Mouse (Mus musculus): ENCODE results near the gene Med20. TPM values are rescaled to one million over a fixed set of nuclear protein-coding genes. Genes with fewer than 3 reads are reported as not detected.

Gene Med20
- polyA plus RNA-seq, 1 experiment from 2014 or later = 21.6 TPM

GRCm38 (mm10) chr17:47578655-47579054 lies 32.7 kb upstream of the Med20 start:
- Histone ChIP-seq H3K4me2 (peak overlapping the region; percentile 34), H3K27ac (replicated peaks) (peak overlapping the region; percentile 85)
- ATAC-seq (ENCODE audit: insufficient read depth) = peak; percentile 93

GRCm38 (mm10) chr17:47580962-47581361 lies 30.4 kb upstream of the Med20 start:
- no peaks in the 10 kb centered on the region for H3K36me3 ChIP-seq (replicated peaks)
- no peak overlapping the region for H3K27ac ChIP-seq (replicated peaks)
- no peaks in the 10 kb centered on the region for H3K9me3 ChIP-seq (replicated peaks)
- H3K4me2 ChIP-seq = no peak overlapping the region
- no peak overlapping the region for H3K9ac ChIP-seq
- WGBS (ENCODE audit: insufficient replicate concordance) = 79% methylated on average over 4 of the region's 4 CpGs
- H3K4me1 ChIP-seq (replicated peaks) = peaks cover 35% of the 10 kb centered on the region
- H3K4me3 ChIP-seq (replicated peaks) = no peak overlapping the region
- H3K27me3 ChIP-seq = no peaks in the 10 kb centered on the region
- no peak for ATAC-seq (ENCODE audit: insufficient read depth)

More at GRCm38 (mm10) chr17:47578655-47579054, 32.7 kb upstream of the Med20 start:
- Histone ChIP-seq H3K9me3 (replicated peaks) (no peaks in the 10 kb centered on the region), H3K4me1 (replicated peaks) (peaks cover 28% of the 10 kb centered on the region), H3K27me3 (no peaks in the 10 kb centered on the region), H3K36me3 (replicated peaks) (no peaks in the 10 kb centered on the region), H3K4me3 (replicated peaks) (no peak overlapping the region), H3K9ac (no peak overlapping the region; the same call in 1 of the 2 replicates)
- 39% methylated on average over 6 of the region's 6 CpGs for WGBS (ENCODE audit: insufficient replicate concordance)

- H3K4me2 ChIP-seq = no peak overlapping the region
- peaks cover 52% of the 10 kb centered on the region for H3K4me1 ChIP-seq (replicated peaks)
- H3K9ac ChIP-seq = no peak overlapping the region
- no peak overlapping the region for H3K4me3 ChIP-seq (replicated peaks)
- no peaks in the 10 kb centered on the region for H3K27me3 ChIP-seq
- 78% methylated on average over 8 of the region's 8 CpGs for WGBS (ENCODE audit: insufficient replicate concordance)
- ATAC-seq (ENCODE audit: insufficient read depth) = no peak
- peak overlapping the region; percentile 33; the same call in 1 of the 2 replicates for H3K27ac ChIP-seq (replicated peaks)
- H3K9me3 ChIP-seq (replicated peaks) = no peaks in the 10 kb centered on the region
- no peaks in the 10 kb centered on the region for H3K36me3 ChIP-seq (replicated peaks)
Measured at GRCm38 (mm10) chr17:47588517-47588916, 22.9 kb upstream of the Med20 start.

GRCm38 (mm10) chr17:47591073-47591472 lies 20.3 kb upstream of the Med20 start:
- no peak for ATAC-seq (ENCODE audit: insufficient read depth)
- Histone ChIP-seq H3K9me3 (replicated peaks) (no peaks in the 10 kb centered on the region), H3K9ac (no peak overlapping the region; the same call in 1 of the 2 replicates), H3K4me2 (no peak overlapping the region), H3K36me3 (replicated peaks) (peaks cover 14% of the 10 kb centered on the region; the same call in 1 of the 2 replicates), H3K4me1 (replicated peaks) (peaks cover 52% of the 10 kb centered on the region), H3K4me3 (replicated peaks) (no peak overlapping the region), H3K27ac (replicated peaks) (peak overlapping the region; percentile 96), H3K27me3 (no peaks in the 10 kb centered on the region)
- 16% methylated on average over 3 of the region's 3 CpGs for WGBS (ENCODE audit: insufficient replicate concordance)

GRCm38 (mm10) chr17:47593215-47593853 lies 18.0 kb upstream of the Med20 start:
- peak; percentile 71 for ATAC-seq (ENCODE audit: insufficient read depth)
- WGBS (ENCODE audit: insufficient replicate concordance) = under 1% methylated on average over 63 of the region's 63 CpGs

GRCm38 (mm10) chr17:47593854-47594182 lies 17.6 kb upstream of the Med20 start:
- Histone ChIP-seq H3K4me1 (replicated peaks) (peaks cover 79% of the 10 kb centered on the region), H3K27me3 (no peaks in the 10 kb centered on the region), H3K9me3 (replicated peaks) (no peaks in the 10 kb centered on the region), H3K4me3 (replicated peaks) (peak overlapping the region; percentile 90), H3K27ac (replicated peaks) (peak overlapping the region; percentile 96), H3K9ac (peak overlapping the region; percentile 95), H3K4me2 (peak overlapping the region; percentile 83), H3K36me3 (replicated peaks) (peaks cover 41% of the 10 kb centered on the region)
- peak; percentile 0; the same call in 1 of the 2 replicates for ATAC-seq (ENCODE audit: insufficient read depth)
- WGBS (ENCODE audit: insufficient replicate concordance) = 1% methylated on average over 13 of the region's 13 CpGs

More at GRCm38 (mm10) chr17:47593215-47593853, 18.0 kb upstream of the Med20 start:
- no peaks in the 10 kb centered on the region for H3K9me3 ChIP-seq (replicated peaks)
- H3K4me2 ChIP-seq = peak overlapping the region; percentile 83
- peak overlapping the region; percentile 95 for H3K9ac ChIP-seq
- peak overlapping the region; percentile 96 for H3K27ac ChIP-seq (replicated peaks)
- H3K27me3 ChIP-seq = no peaks in the 10 kb centered on the region
- H3K36me3 ChIP-seq (replicated peaks) = peaks cover 36% of the 10 kb centered on the region
- H3K4me1 ChIP-seq (replicated peaks) = peaks cover 74% of the 10 kb centered on the region
- peak overlapping the region; percentile 90 for H3K4me3 ChIP-seq (replicated peaks)

DNA sequence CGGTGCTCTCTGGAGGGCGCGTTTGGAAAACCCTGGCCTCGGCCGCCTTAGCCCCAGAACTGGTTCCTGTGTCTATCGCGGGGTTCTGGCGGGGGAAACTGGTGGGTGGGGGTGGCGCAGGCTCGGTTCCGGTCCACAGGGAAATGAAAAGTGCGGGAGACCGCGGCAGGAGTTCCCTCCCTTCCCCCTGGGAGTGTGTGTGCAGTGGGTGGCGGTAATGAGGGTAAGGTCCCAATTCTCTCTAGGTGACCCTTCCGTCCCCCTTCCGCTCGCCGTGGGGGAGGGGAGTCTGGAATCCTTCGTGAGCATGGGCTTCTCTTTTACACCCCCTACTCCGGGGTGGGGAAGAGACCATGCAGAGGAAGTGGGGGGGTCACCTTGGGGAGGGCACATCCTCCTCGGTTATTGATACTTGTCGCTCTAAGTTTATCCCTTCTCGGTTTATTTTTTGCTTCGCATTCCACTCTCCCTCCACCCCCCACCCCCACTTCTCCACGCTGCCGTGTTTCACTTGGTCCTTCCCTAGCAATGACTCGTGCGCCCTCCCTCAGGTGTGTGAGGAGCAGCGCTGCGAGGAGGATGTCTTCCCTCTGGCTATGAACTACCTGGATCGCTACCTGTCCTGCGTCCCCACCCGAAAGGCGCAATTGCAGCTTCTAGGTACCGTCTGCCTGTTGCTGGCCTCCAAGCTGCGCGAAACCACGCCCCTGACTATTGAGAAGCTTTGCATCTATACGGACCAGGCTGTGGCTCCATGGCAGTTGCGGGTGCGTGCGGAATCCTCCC lies 17.0 kb upstream of the Med20 start:
- Histone ChIP-seq H3K9ac (peak overlapping the region; percentile 95), H3K4me1 (replicated peaks) (peaks cover 81% of the 10 kb centered on the region), H3K9me3 (replicated peaks) (no peaks in the 10 kb centered on the region), H3K36me3 (replicated peaks) (peaks cover 47% of the 10 kb centered on the region), H3K27me3 (no peaks in the 10 kb centered on the region), H3K4me3 (replicated peaks) (peak overlapping the region; percentile 90), H3K4me2 (peak overlapping the region; percentile 83), H3K27ac (replicated peaks) (peak overlapping the region; percentile 96)
- WGBS (ENCODE audit: insufficient replicate concordance) = under 1% methylated on average over 43 of the region's 43 CpGs
- no peak for ATAC-seq (ENCODE audit: insufficient read depth)

- H3K4me3 ChIP-seq (replicated peaks) = peak overlapping the region; percentile 90
- H3K4me2 ChIP-seq = peak overlapping the region; percentile 83
- ATAC-seq (ENCODE audit: insufficient read depth) = no peak
- H3K36me3 ChIP-seq (replicated peaks) = peaks cover 52% of the 10 kb centered on the region
- H3K9ac ChIP-seq = peak overlapping the region; percentile 95
- peak overlapping the region; percentile 96 for H3K27ac ChIP-seq (replicated peaks)
- H3K4me1 ChIP-seq (replicated peaks) = peaks cover 81% of the 10 kb centered on the region
- H3K27me3 ChIP-seq = no peaks in the 10 kb centered on the region
- no peaks in the 10 kb centered on the region for H3K9me3 ChIP-seq (replicated peaks)
- WGBS (ENCODE audit: insufficient replicate concordance) = 2% methylated on average over 9 of the region's 9 CpGs
Measured at GRCm38 (mm10) chr17:47594969-47595247, 16.5 kb upstream of the Med20 start.

GRCm38 (mm10) chr17:47595248-47596161 lies 15.9 kb upstream of the Med20 start:
- peaks cover 58% of the 10 kb centered on the region for H3K36me3 ChIP-seq (replicated peaks)
- peak overlapping the region; percentile 90 for H3K4me3 ChIP-seq (replicated peaks)
- H3K4me1 ChIP-seq (replicated peaks) = peaks cover 86% of the 10 kb centered on the region

GRCm38 (mm10) chr17:47596162-47596838 lies 15.1 kb upstream of the Med20 start:
- Histone ChIP-seq H3K36me3 (replicated peaks) (peaks cover 66% of the 10 kb centered on the region), H3K4me1 (replicated peaks) (peaks cover 86% of the 10 kb centered on the region), H3K9ac (peak overlapping the region; percentile 95), H3K27me3 (no peaks in the 10 kb centered on the region), H3K9me3 (replicated peaks) (no peaks in the 10 kb centered on the region), H3K4me3 (replicated peaks) (peak overlapping the region; percentile 90), H3K4me2 (peak overlapping the region; percentile 83), H3K27ac (replicated peaks) (peak overlapping the region; percentile 96)
- WGBS (ENCODE audit: insufficient replicate concordance) = 20% methylated on average over 6 of the region's 6 CpGs
- no peak for ATAC-seq (ENCODE audit: insufficient read depth)

More at GRCm38 (mm10) chr17:47595248-47596161, 15.9 kb upstream of the Med20 start:
- WGBS (ENCODE audit: insufficient replicate concordance) = 1% methylated on average over 21 of the region's 21 CpGs
- Histone ChIP-seq H3K9me3 (replicated peaks) (no peaks in the 10 kb centered on the region), H3K27ac (replicated peaks) (peak overlapping the region; percentile 96), H3K9ac (peak overlapping the region; percentile 95), H3K4me2 (peak overlapping the region; percentile 83), H3K27me3 (no peaks in the 10 kb centered on the region)
- ATAC-seq (ENCODE audit: insufficient read depth) = peak; percentile 73
